Mouse (Mus musculus) liver, postnatal 0 days (tissue): ENCODE data around the gene Chpf2.

Experiments
- CTCF ChIP-seq: sonication (generic); IDR thresholded peaks from 2 replicates; pipeline ENCODE4 v1.5.1; 2016; ENCODE audit warnings: antibody characterized with exemption, low read depth
- EP300 ChIP-seq: IDR thresholded peaks from 2 replicates; pipeline ENCODE4 v1.6.1; 2016; ENCODE audit warnings: antibody characterized with exemption, low read depth, mild to moderate bottlenecking

- TF ChIP-seq EP300 (no peak), CTCF (no peak)
Observed at GRCm38 (mm10) chr5:24586547-24587199, at the start of gene Chpf2.
